Mouse (Mus musculus) heart, embryonic 13.5 days (tissue): Measurements from ENCODE around the gene Mitf. TPM values are rescaled to one million over a fixed set of nuclear protein-coding genes. Genes with fewer than 3 reads are reported as not detected.

ENCODE experiments used
- ATAC-seq: fragments of 200-750 bp; cut with Nextera tagmentation; 2 replicates; pipeline ENCODE4 v1.8.0; 2017; ENCODE audit warnings: moderate TSS enrichment; ENCODE audit not compliant: insufficient number of reproducible peaks, low FRiP score, low TSS enrichment; ENCODE audit errors: extremely low read depth
- H3K27ac ChIP-seq: fragments of 300-500 bp; sonication (generic); replicated peaks from 2 replicates; pipeline ENCODE4 v1.5.1; 2015; ENCODE audit warnings: moderate library complexity, mild to moderate bottlenecking, inconsistent platforms
- H3K27me3 ChIP-seq: fragments of 300-500 bp; sonication (generic); replicated peaks from 2 replicates; pipeline ENCODE4 v1.6.1; 2015; ENCODE audit warnings: mild to moderate bottlenecking, inconsistent platforms
- H3K36me3 ChIP-seq: fragments of 300-500 bp; sonication (generic); 2 replicates; pipeline ENCODE4 v1.6.1; 2015; ENCODE audit warnings: mild to moderate bottlenecking, inconsistent platforms
- H3K4me1 ChIP-seq: fragments of 300-500 bp; sonication (generic); 2 replicates; pipeline ENCODE4 v1.6.1; 2015; ENCODE audit warnings: inconsistent platforms
- H3K4me2 ChIP-seq: fragments of 300-500 bp; sonication (generic); 2 replicates; pipeline ENCODE4 v1.6.1; 2015; ENCODE audit warnings: inconsistent platforms, mild to moderate bottlenecking, moderate library complexity
- H3K4me3 ChIP-seq: fragments of 300-500 bp; sonication (generic); 2 replicates; pipeline ENCODE4 v1.5.1; 2015; ENCODE audit warnings: moderate library complexity, mild to moderate bottlenecking, inconsistent platforms
- H3K9ac ChIP-seq: fragments of 300-500 bp; sonication (generic); 2 replicates; pipeline ENCODE4 v1.6.1; 2015; ENCODE audit warnings: inconsistent platforms, mild to moderate bottlenecking, moderate library complexity
- H3K9me3 ChIP-seq: fragments of 300-500 bp; sonication (generic); 2 replicates; pipeline ENCODE4 v1.6.1; 2016; ENCODE audit warnings: inconsistent platforms
- WGBS: fragments of 180-500 bp; shearing (Covaris S2); methylation state at CpG from one replicate; pipeline ENCODE4 v1.1.7; 2015; ENCODE audit warnings: mixed read lengths; 5-methylcytosine and 5-hydroxymethylcytosine counted together
- polyA plus RNA-seq: library from polyadenylated mRNA; unstranded; fragments of >200 nt; fragmentation: Nextera tagmentation; extraction: Ambion mirVana; gene quantifications from 2 replicates; pipeline ENCODE4 v1.2.1, GENCODE M21; 2015

The Mitf gene
- polyA plus RNA-seq, 1 experiment from 2014 or later = 15.4 TPM

GRCm38 (mm10) chr6:97821811-97822210 lies 15.0 kb downstream of the Mitf start:
- Histone ChIP-seq H3K27me3 (no peaks in the 10 kb centered on the region), H3K4me3 (no peak overlapping the region), H3K4me2 (no peak overlapping the region), H3K36me3 (no peaks in the 10 kb centered on the region), H3K9me3 (no peaks in the 10 kb centered on the region), H3K27ac (no peak overlapping the region), H3K4me1 (peaks cover 13% of the 10 kb centered on the region), H3K9ac (no peak overlapping the region)
- WGBS = 76% methylated on average over 7 of the region's 7 CpGs
- no peak for ATAC-seq

GRCm38 (mm10) chr6:97826642-97827275 lies 19.9 kb downstream of the Mitf start:
- Histone ChIP-seq H3K4me3 (no peak overlapping the region), H3K27ac (no peak overlapping the region), H3K9me3 (no peaks in the 10 kb centered on the region), H3K27me3 (no peaks in the 10 kb centered on the region), H3K36me3 (no peaks in the 10 kb centered on the region), H3K9ac (no peak overlapping the region), H3K4me2 (no peak overlapping the region), H3K4me1 (peaks cover 21% of the 10 kb centered on the region)
- WGBS = 72% methylated on average over 7 of the region's 7 CpGs
- ATAC-seq = no peak

GRCm38 (mm10) chr6:97828021-97828420 lies 21.2 kb downstream of the Mitf start:
- no peak overlapping the region for H3K9ac ChIP-seq
- H3K27me3 ChIP-seq = no peaks in the 10 kb centered on the region
- ATAC-seq = no peak
- peaks cover 24% of the 10 kb centered on the region for H3K4me1 ChIP-seq
- H3K4me2 ChIP-seq = no peak overlapping the region
- H3K27ac ChIP-seq = no peak overlapping the region
- H3K9me3 ChIP-seq = no peaks in the 10 kb centered on the region
- no peak overlapping the region for H3K4me3 ChIP-seq
- 69% methylated on average over 3 of the region's 3 CpGs for WGBS
- no peaks in the 10 kb centered on the region for H3K36me3 ChIP-seq

GRCm38 (mm10) chr6:97828822-97829719 lies 22.2 kb downstream of the Mitf start:
- ATAC-seq = no peak
- no peaks in the 10 kb centered on the region for H3K9me3 ChIP-seq

GRCm38 (mm10) chr6:97832501-97832900 lies 25.6 kb downstream of the Mitf start:
- peaks cover 35% of the 10 kb centered on the region for H3K4me1 ChIP-seq
- 82% methylated on average over 4 of the region's 4 CpGs for WGBS
- ATAC-seq = no peak

More at GRCm38 (mm10) chr6:97828822-97829719, 22.2 kb downstream of the Mitf start:
- H3K4me2 ChIP-seq = 0 out of 2 replicates have a peak overlapping the region, but pooled peaks have one; percentile 4
- no peak overlapping the region for H3K27ac ChIP-seq
- H3K4me3 ChIP-seq = no peak overlapping the region
- H3K4me1 ChIP-seq = peaks cover 24% of the 10 kb centered on the region
- H3K9ac ChIP-seq = no peak overlapping the region
- H3K27me3 ChIP-seq = no peaks in the 10 kb centered on the region
- H3K36me3 ChIP-seq = no peaks in the 10 kb centered on the region
- 40% methylated on average over 13 of the region's 13 CpGs for WGBS

DNA sequence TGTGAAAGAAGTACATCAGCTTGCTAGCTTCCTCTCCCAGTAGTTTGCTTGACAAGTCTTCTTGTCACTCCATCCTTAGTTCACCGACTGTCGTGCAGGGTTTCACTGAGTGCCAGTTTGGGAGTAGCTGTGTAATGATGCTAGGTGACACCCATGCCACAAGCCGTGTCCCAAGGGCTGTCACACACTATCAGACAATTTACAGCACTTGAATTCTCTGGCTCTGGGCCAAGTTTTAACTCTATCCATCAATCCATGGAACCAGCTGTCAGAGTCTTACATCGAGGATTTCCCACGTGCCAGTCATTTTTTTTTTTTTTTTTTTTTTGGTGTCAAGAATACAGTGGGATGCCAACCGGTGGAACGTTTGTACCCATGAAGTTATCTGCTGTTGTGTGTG lies 29.3 kb downstream of the Mitf start:
- H3K4me1 ChIP-seq = peaks cover 14% of the 10 kb centered on the region
- H3K9ac ChIP-seq = no peak overlapping the region
- ATAC-seq = no peak
- H3K4me2 ChIP-seq = no peak overlapping the region
- no peak overlapping the region for H3K27ac ChIP-seq
- no peaks in the 10 kb centered on the region for H3K9me3 ChIP-seq
- 37% methylated on average over 7 of the region's 7 CpGs for WGBS
- H3K4me3 ChIP-seq = no peak overlapping the region
- H3K27me3 ChIP-seq = no peaks in the 10 kb centered on the region
- no peaks in the 10 kb centered on the region for H3K36me3 ChIP-seq

More at GRCm38 (mm10) chr6:97832501-97832900, 25.6 kb downstream of the Mitf start:
- H3K4me3 ChIP-seq = no peak overlapping the region
- H3K27me3 ChIP-seq = no peaks in the 10 kb centered on the region
- no peaks in the 10 kb centered on the region for H3K9me3 ChIP-seq
- H3K4me2 ChIP-seq = no peak overlapping the region
- no peak overlapping the region for H3K27ac ChIP-seq
- H3K36me3 ChIP-seq = no peaks in the 10 kb centered on the region
- no peak overlapping the region for H3K9ac ChIP-seq

- Histone ChIP-seq H3K4me1 (peaks cover 12% of the 10 kb centered on the region), H3K9ac (no peak overlapping the region), H3K9me3 (no peaks in the 10 kb centered on the region), H3K4me3 (no peak overlapping the region), H3K4me2 (no peak overlapping the region), H3K27ac (no peak overlapping the region), H3K36me3 (no peaks in the 10 kb centered on the region), H3K27me3 (no peaks in the 10 kb centered on the region)
- no peak for ATAC-seq
These were observed 30.9 kb downstream of the Mitf start for GRCm38 (mm10) chr6:97837711-97838110.

- no peak overlapping the region for H3K9ac ChIP-seq
- peaks cover 11% of the 10 kb centered on the region for H3K4me1 ChIP-seq
- H3K4me3 ChIP-seq = no peak overlapping the region
- H3K27ac ChIP-seq = no peak overlapping the region
- no peaks in the 10 kb centered on the region for H3K27me3 ChIP-seq
- no peaks in the 10 kb centered on the region for H3K36me3 ChIP-seq
- no peak overlapping the region for H3K4me2 ChIP-seq
- H3K9me3 ChIP-seq = no peaks in the 10 kb centered on the region
- no peak for ATAC-seq
These were observed 32.7 kb downstream of the Mitf start for GRCm38 (mm10) chr6:97839568-97839967.

GRCm38 (mm10) chr6:97844112-97844511 lies 37.3 kb downstream of the Mitf start:
- Histone ChIP-seq H3K4me2 (no peak overlapping the region), H3K9me3 (no peaks in the 10 kb centered on the region), H3K27me3 (no peaks in the 10 kb centered on the region), H3K36me3 (no peaks in the 10 kb centered on the region), H3K27ac (no peak overlapping the region), H3K4me3 (no peak overlapping the region), H3K4me1 (peaks cover 16% of the 10 kb centered on the region), H3K9ac (no peak overlapping the region)
- ATAC-seq = no peak
- WGBS = 60% methylated on average over 3 of the region's 3 CpGs

GRCm38 (mm10) chr6:97848191-97848857 lies 41.5 kb downstream of the Mitf start:
- H3K4me1 ChIP-seq = peaks cover 29% of the 10 kb centered on the region
- WGBS = 48% methylated on average over 9 of the region's 9 CpGs
- peak overlapping the region; percentile 68 for H3K27ac ChIP-seq
- H3K4me2 ChIP-seq = no peak overlapping the region
- no peaks in the 10 kb centered on the region for H3K9me3 ChIP-seq
- H3K9ac ChIP-seq = peak overlapping the region; percentile 45; the same call in 1 of the 2 replicates
- H3K27me3 ChIP-seq = no peaks in the 10 kb centered on the region
- no peak for ATAC-seq
- no peaks in the 10 kb centered on the region for H3K36me3 ChIP-seq
- H3K4me3 ChIP-seq = no peak overlapping the region

GRCm38 (mm10) chr6:97854236-97854635 lies 47.4 kb downstream of the Mitf start:
- 59% methylated on average over 2 of the region's 2 CpGs for WGBS
- ATAC-seq = no peak
- no peak overlapping the region for H3K4me2 ChIP-seq

More at GRCm38 (mm10) chr6:97854236-97854635, 47.4 kb downstream of the Mitf start:
- no peaks in the 10 kb centered on the region for H3K36me3 ChIP-seq
- H3K27ac ChIP-seq = no peak overlapping the region
- no peak overlapping the region for H3K9ac ChIP-seq
- H3K4me3 ChIP-seq = no peak overlapping the region
- H3K27me3 ChIP-seq = no peaks in the 10 kb centered on the region
- H3K9me3 ChIP-seq = no peaks in the 10 kb centered on the region
- H3K4me1 ChIP-seq = peaks cover 41% of the 10 kb centered on the region
